In the genomic region with DNA sequence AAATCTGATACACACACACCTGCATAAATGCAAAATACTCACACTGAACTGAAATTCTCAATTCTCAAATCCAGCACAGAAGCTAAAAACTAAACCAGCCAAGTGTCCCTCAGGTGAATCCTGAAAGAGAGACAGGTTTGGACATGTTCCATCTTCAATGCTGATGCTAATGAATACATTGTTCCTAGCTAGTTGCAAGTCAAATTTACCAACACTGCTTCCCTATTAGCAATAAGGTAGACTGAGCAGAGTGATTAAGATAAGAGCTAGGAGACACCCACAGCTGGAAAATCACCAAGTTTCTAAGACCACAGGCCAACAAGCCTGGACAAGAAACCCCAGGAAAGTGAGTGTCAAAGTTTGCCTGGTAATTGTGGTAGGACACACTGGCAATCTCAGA, we compare ENCODE assay signal across 19 mouse cellular contexts. TPM values are rescaled to one million over a fixed set of nuclear protein-coding genes. Genes with fewer than 3 reads are reported as not detected.
A peak's percentile ranks its signal among the peaks of the same experiment; 100 is the strongest.
DNase-seq lines count a peak whose midpoint lies in the region; ATAC-seq and TF ChIP-seq lines count a peak whose summit lies in the region.
"Had no signal": no experiment of that assay in that cellular context is flagged by ENCODE, and none has a peak within 500 bp of the region (broad histone marks: within the 10 kb centered on the region; RNA-seq: fewer than 3 reads in every experiment).

No protein-coding gene starts in this region.

- ATAC-seq in liver, embryonic 12.5 days = no peak
- no peak for ATAC-seq in liver, postnatal 0 days
- ATAC-seq in forebrain, embryonic 13.5 days = no peak
- ATAC-seq: forebrain, embryonic 14.5 days; Patski had no signal

- no peak for DNase-seq in liver, postnatal 0 days
- peak; percentile 86 for DNase-seq in 416B (ENCODE audit: low read depth)
- peak; percentile 44 for DNase-seq in ES-E14 (ENCODE audit: low read depth, low spot score)
- no peak for DNase-seq in ovary, postnatal 14 days (ENCODE audit: low spot score)
- DNase-seq in c-Kit-positive CD71-positive TER-119-positive erythroid progenitor cells, embryonic 14.5 days (ENCODE audit: low spot score) = no peak
- DNase-seq: cerebellum, adult 9-11 months; kidney, adult 8-10 months; kidney, postnatal 25 days; liver; lung, adult 2 months; retina, postnatal 1 day; thymus, adult 2 months had no signal

- peaks cover 59% of the 10 kb centered on the region for H3K36me3 ChIP-seq in liver, embryonic 12.5 days
- H3K36me3 ChIP-seq in liver, postnatal 0 days (replicated peaks; ENCODE audit: insufficient read depth, low read length) = peaks cover 37% of the 10 kb centered on the region
- H3K36me3 ChIP-seq in ES-E14 (ENCODE audit: control insufficient read depth, insufficient read depth, low read length, poor library complexity, severe bottlenecking) = peaks cover 12% of the 10 kb centered on the region
- H3K36me3 ChIP-seq in forebrain, embryonic 13.5 days (ENCODE audit: poor library complexity, severe bottlenecking) = peaks cover 41% of the 10 kb centered on the region

- in situ Hi-C loops in ES-E14 (cut with MboI; ENCODE audit: low sequenced_read_pairs in 2 of 2, unreplicated experiment in 2 of 2) = no loop called here

- H3K27ac ChIP-seq in liver, embryonic 12.5 days = 0 out of 2 replicates have a peak overlapping the region, but pooled peaks have one; percentile 3
- H3K27ac ChIP-seq in liver, postnatal 0 days (ENCODE audit: low read depth) = no peak overlapping the region
- peak overlapping the region; percentile 99 for H3K27ac ChIP-seq in ES-E14 (ENCODE audit: insufficient read depth, low read depth, low read length, poor library complexity, severe bottlenecking)
- peak overlapping the region; percentile 98 for H3K27ac ChIP-seq in embryonic fibroblast, embryonic 13.5 days (ENCODE audit: insufficient read depth, low read length)
- H3K27ac ChIP-seq in forebrain, embryonic 13.5 days = no peak overlapping the region
- H3K27ac ChIP-seq: heart, embryonic 15.5 days; hindbrain, embryonic 10.5 days had no signal

- no peak overlapping the region for H3K4me3 ChIP-seq in liver, embryonic 12.5 days
- no peak overlapping the region for H3K4me3 ChIP-seq in liver, postnatal 0 days (ENCODE audit: low read depth, low read length)
- peak overlapping the region; percentile 50 to 70 for H3K4me3 ChIP-seq in ES-E14 (ENCODE audit: insufficient read depth in 1 of 2, low read depth in 1 of 2, low read length in 2 of 2, poor library complexity in 1 of 2, severe bottlenecking in 1 of 2)
- H3K4me3 ChIP-seq in embryonic fibroblast, embryonic 13.5 days (ENCODE audit: insufficient read depth, low read length) = no peak overlapping the region
- no peak overlapping the region for H3K4me3 ChIP-seq in forebrain, embryonic 13.5 days
- H3K4me3 ChIP-seq: heart, embryonic 15.5 days; hindbrain, embryonic 10.5 days had no signal

- TF ChIP-seq CTCF in liver, postnatal 0 days (IDR thresholded peaks at IDR 0.05; ENCODE audit: low read depth) = no peak
- TF ChIP-seq CTCF in embryonic fibroblast, embryonic 13.5 days (IDR thresholded peaks at IDR 0.05; ENCODE audit: borderline replicate concordance, insufficient read depth, low read length) = no peak

- TF ChIP-seq POLR2A in embryonic fibroblast, embryonic 13.5 days (IDR thresholded peaks at IDR 0.05; ENCODE audit: low read depth, low read length) = no peak

- TF ChIP-seq EP300 in liver, postnatal 0 days (IDR thresholded peaks at IDR 0.05; ENCODE audit: low read depth) = no peak

- no peak overlapping the region for H3K9ac ChIP-seq in liver, embryonic 12.5 days
- no peak overlapping the region for H3K9ac ChIP-seq in liver, postnatal 0 days (replicated peaks)
- peak overlapping the region; percentile 71 for H3K9ac ChIP-seq in ES-E14 (ENCODE audit: insufficient read depth, low read depth, low read length, poor library complexity, severe bottlenecking)
- H3K9ac ChIP-seq in forebrain, embryonic 13.5 days = no peak overlapping the region
- H3K9ac ChIP-seq: heart, embryonic 15.5 days had no signal

- H3K4me1 ChIP-seq in liver, embryonic 12.5 days = peaks cover 34% of the 10 kb centered on the region
- peaks cover 16% of the 10 kb centered on the region for H3K4me1 ChIP-seq in liver, postnatal 0 days (ENCODE audit: insufficient read depth)
- H3K4me1 ChIP-seq in ES-E14 (ENCODE audit: control insufficient read depth in 2 of 2, insufficient read depth in 2 of 2, low read length in 2 of 2, poor library complexity in 1 of 2) = peaks cover 0 to 5% of the 10 kb centered on the region in 2 experiments; a peak in 1 of 4 replicates
- peaks cover 5% of the 10 kb centered on the region; the same call in 1 of the 2 replicates for H3K4me1 ChIP-seq in embryonic fibroblast, embryonic 13.5 days (ENCODE audit: control insufficient read depth, insufficient read depth, low read length)
- H3K4me1 ChIP-seq in forebrain, embryonic 13.5 days = peaks cover 11% of the 10 kb centered on the region

- no peaks in the 10 kb centered on the region for H3K27me3 ChIP-seq in liver, embryonic 12.5 days (replicated peaks)
- H3K27me3 ChIP-seq in liver, postnatal 0 days (ENCODE audit: insufficient read depth, low read length) = no peaks in the 10 kb centered on the region
- H3K27me3 ChIP-seq in forebrain, embryonic 13.5 days = no peaks in the 10 kb centered on the region
- H3K27me3 ChIP-seq: heart, embryonic 15.5 days; Patski had no signal

- H3K9me3 ChIP-seq in liver, embryonic 12.5 days (replicated peaks) = no peaks in the 10 kb centered on the region
- no peaks in the 10 kb centered on the region for H3K9me3 ChIP-seq in liver, postnatal 0 days (ENCODE audit: low read length)
- no peaks in the 10 kb centered on the region for H3K9me3 ChIP-seq in ES-E14 (ENCODE audit: control insufficient read depth, insufficient read depth, low read depth, low read length)
- no peaks in the 10 kb centered on the region for H3K9me3 ChIP-seq in forebrain, embryonic 13.5 days (replicated peaks)
- H3K9me3 ChIP-seq: heart, embryonic 15.5 days; hindbrain, embryonic 10.5 days had no signal

- H3K4me2 ChIP-seq in liver, embryonic 12.5 days = no peak overlapping the region
- no peak overlapping the region for H3K4me2 ChIP-seq in liver, postnatal 0 days (ENCODE audit: low read depth, low read length)
- H3K4me2 ChIP-seq in forebrain, embryonic 13.5 days = no peak overlapping the region
- H3K4me2 ChIP-seq: heart, embryonic 15.5 days had no signal

TF ChIP-seq in ES-E14, 5 proteins besides CTCF, POLR2A, EP300 and RAD21:
- TF ChIP-seq ZNF384 (IDR thresholded peaks at IDR 0.05; ENCODE audit: low read depth, low read length) = no peak
- no peak for TF ChIP-seq HCFC1 (IDR thresholded peaks at IDR 0.05; ENCODE audit: borderline replicate concordance, insufficient read depth, low read length)
- TF ChIP-seq ZC3H11A (IDR thresholded peaks at IDR 0.05; ENCODE audit: borderline replicate concordance, low read depth, low read length) = no peak
- TF ChIP-seq MAFK (IDR thresholded peaks at IDR 0.05; ENCODE audit: insufficient read depth, low read depth, low read length) = no peak
- TF ChIP-seq CHD2 (IDR thresholded peaks at IDR 0.05; ENCODE audit: low read depth, low read length) = no peak

RNA-seq across cellular contexts. Expression of a gene that starts 11.0 kb away (rescaled TPM):
- 24.9 and 26.2 TPM in 2 replicates for polyA plus RNA-seq in liver, embryonic 12.5 days (2016; fragmentation: Nextera tagmentation; extraction: Ambion mirVana)
- 5.8 and 9.0 TPM in 2 replicates for polyA plus RNA-seq in liver, postnatal 0 days (2015; fragmentation: Nextera tagmentation; extraction: Ambion mirVana)
- total RNA-seq in ES-E14 (2012; rRNA removed) = 136 and 254 TPM in 2 replicates
- polyA plus RNA-seq in embryonic fibroblast, embryonic 13.5 days (2011; ENCODE audit: insufficient read length, low read depth, missing spikeins) = 97.1 and 122 TPM in 2 replicates
- polyA plus RNA-seq in forebrain, embryonic 13.5 days (2015; fragmentation: Nextera tagmentation; extraction: Ambion mirVana) = 44.8 and 46.3 TPM in 2 replicates

RNA-seq across cellular contexts. Expression of a gene that starts 26.2 kb away (rescaled TPM):
- 1.8 and 1.9 TPM in 2 replicates for polyA plus RNA-seq in liver, embryonic 12.5 days (2016; fragmentation: Nextera tagmentation; extraction: Ambion mirVana)
- 0.83 and 1.00 TPM in 2 replicates for polyA plus RNA-seq in liver, postnatal 0 days (2015; fragmentation: Nextera tagmentation; extraction: Ambion mirVana)
- total RNA-seq in ES-E14 (2012; rRNA removed) = 3.1 and 4.7 TPM in 2 replicates
- 2.5 and 3.2 TPM in 2 replicates for polyA plus RNA-seq in embryonic fibroblast, embryonic 13.5 days (2011; ENCODE audit: insufficient read length, low read depth, missing spikeins)
- 15.5 and 15.9 TPM in 2 replicates for polyA plus RNA-seq in forebrain, embryonic 13.5 days (2015; fragmentation: Nextera tagmentation; extraction: Ambion mirVana)

Comparison
In these comparisons a context has a peak if more than half of its experiments do, and no peak if none do; other contexts are left out.
1. H3K27ac ChIP-seq: peak in liver, embryonic 12.5 days (single experiment), ES-E14 (single experiment) and embryonic fibroblast, embryonic 13.5 days (single experiment); none in liver, postnatal 0 days (single experiment) and forebrain, embryonic 13.5 days (single experiment).
2. H3K4me3 ChIP-seq: peak in ES-E14 (2 of 2); none in liver, embryonic 12.5 days (single experiment), liver, postnatal 0 days (single experiment), embryonic fibroblast, embryonic 13.5 days (single experiment) and forebrain, embryonic 13.5 days (single experiment).
3. DNase-seq: peak in 416B (single experiment) and ES-E14 (single experiment); none in liver, postnatal 0 days (single experiment), ovary, postnatal 14 days (single experiment) and c-Kit-positive CD71-positive TER-119-positive erythroid progenitor cells, embryonic 14.5 days (single experiment).